Mouse (Mus musculus) heart, postnatal 0 days (tissue): ENCODE measurements at regions not wholly inside any gene's neighbourhood (a gene's known extent, or its start where the extent isn't known, plus 50 kb on each side); places are given as distances from the start of the nearest gene placed in this dataset.
A peak's percentile ranks its signal among the peaks of the same experiment; 100 is the strongest.

Experiments used
- ATAC-seq: fragments of 200-750 bp; cut with Nextera tagmentation; 2 replicates; pipeline ENCODE4 v1.8.0; 2017; ENCODE audit warnings: low read depth, moderate number of reproducible peaks, moderate library complexity; ENCODE audit not compliant: insufficient read depth
- DNase-seq: peaks from one replicate; pipeline ENCODE4 v3.0.0-alpha.2; 2016; ENCODE audit warnings: low spot score
- H3K27ac ChIP-seq: fragments of 300-500 bp; sonication (generic); 2 replicates; pipeline ENCODE4 v1.5.1; 2014; ENCODE audit warnings: low read depth, mild to moderate bottlenecking
- H3K27me3 ChIP-seq: fragments of 300-500 bp; sonication (generic); 2 replicates; pipeline ENCODE4 v1.6.1; 2014; ENCODE audit warnings: low read length, mixed read lengths; ENCODE audit not compliant: control insufficient read depth, insufficient read depth
- H3K36me3 ChIP-seq: fragments of 300-500 bp; sonication (generic); replicated peaks from 2 replicates; pipeline ENCODE4 v1.6.1; 2014; ENCODE audit warnings: low read length, mixed read lengths; ENCODE audit not compliant: control insufficient read depth, insufficient read depth
- H3K4me1 ChIP-seq: fragments of 300-500 bp; sonication (generic); 2 replicates; pipeline ENCODE4 v1.6.1; 2014; ENCODE audit warnings: antibody characterized with exemption; ENCODE audit not compliant: control insufficient read depth, insufficient read depth
- H3K4me2 ChIP-seq: fragments of 300-500 bp; sonication (generic); 2 replicates; pipeline ENCODE4 v1.6.1; 2014; ENCODE audit warnings: low read depth, mild to moderate bottlenecking, low read length, moderate library complexity
- H3K4me3 ChIP-seq: fragments of 300-500 bp; sonication (generic); 2 replicates; pipeline ENCODE4 v1.5.1; 2014; ENCODE audit warnings: low read depth, low read length
- H3K9ac ChIP-seq: fragments of 300-500 bp; sonication (generic); replicated peaks from 2 replicates; pipeline ENCODE4 v1.6.1; 2014; ENCODE audit warnings: low read depth, low read length, mixed read lengths
- H3K9me3 ChIP-seq: fragments of 300-500 bp; sonication (generic); replicated peaks from 2 replicates; pipeline ENCODE4 v1.6.1; 2016; ENCODE audit warnings: low read length; ENCODE audit not compliant: control insufficient read depth
- CTCF ChIP-seq: IDR thresholded peaks from 2 replicates; pipeline ENCODE4 v1.5.1; 2016; ENCODE audit warnings: antibody characterized with exemption, control low read depth, low read depth
- EP300 ChIP-seq: IDR thresholded peaks from 2 replicates; pipeline ENCODE4 v1.6.1; 2016; ENCODE audit warnings: antibody characterized with exemption, low read depth
- WGBS: fragments of 180-500 bp; shearing (Covaris S2); extraction: QIAGEN DNeasy Blood & Tissue Kit; methylation state at CpG from one replicate; pipeline ENCODE4 v1.1.7; 2014; 5-methylcytosine and 5-hydroxymethylcytosine counted together

DNA sequence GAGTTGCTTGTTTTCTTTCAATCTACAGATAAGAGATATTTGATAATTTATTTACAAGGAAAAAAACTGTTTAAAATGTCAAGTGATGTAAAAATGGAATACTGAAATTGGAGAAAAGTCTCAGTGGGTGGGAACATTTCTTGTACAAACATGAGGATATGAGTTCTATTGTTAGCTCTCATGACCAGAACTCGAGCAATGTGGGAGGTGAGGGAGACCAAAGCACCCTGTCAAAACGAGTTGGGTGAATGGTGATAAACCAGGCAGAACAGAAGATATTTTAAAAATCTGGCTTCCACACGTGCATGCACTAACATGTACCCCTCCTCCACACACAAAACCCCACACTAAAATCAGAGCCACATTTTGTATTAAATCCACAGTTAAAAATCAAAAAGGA is 114.7 kb upstream of the Smc2 start:
- H3K4me3 ChIP-seq: no peak overlapping the region
- ATAC-seq (no peak), DNase-seq (no peak)
- no peak overlapping the region for H3K27ac ChIP-seq
- H3K4me2 ChIP-seq: no peak overlapping the region
- no peaks in the 10 kb centered on the region for H3K27me3 ChIP-seq
- H3K9me3 ChIP-seq: no peaks in the 10 kb centered on the region
- no peaks in the 10 kb centered on the region for H3K4me1 ChIP-seq
- TF ChIP-seq CTCF (no peak), EP300 (no peak)
- WGBS: 7% methylated on average over 3 of the region's 3 CpGs
- H3K9ac ChIP-seq: no peak overlapping the region
- no peaks in the 10 kb centered on the region for H3K36me3 ChIP-seq

DNA sequence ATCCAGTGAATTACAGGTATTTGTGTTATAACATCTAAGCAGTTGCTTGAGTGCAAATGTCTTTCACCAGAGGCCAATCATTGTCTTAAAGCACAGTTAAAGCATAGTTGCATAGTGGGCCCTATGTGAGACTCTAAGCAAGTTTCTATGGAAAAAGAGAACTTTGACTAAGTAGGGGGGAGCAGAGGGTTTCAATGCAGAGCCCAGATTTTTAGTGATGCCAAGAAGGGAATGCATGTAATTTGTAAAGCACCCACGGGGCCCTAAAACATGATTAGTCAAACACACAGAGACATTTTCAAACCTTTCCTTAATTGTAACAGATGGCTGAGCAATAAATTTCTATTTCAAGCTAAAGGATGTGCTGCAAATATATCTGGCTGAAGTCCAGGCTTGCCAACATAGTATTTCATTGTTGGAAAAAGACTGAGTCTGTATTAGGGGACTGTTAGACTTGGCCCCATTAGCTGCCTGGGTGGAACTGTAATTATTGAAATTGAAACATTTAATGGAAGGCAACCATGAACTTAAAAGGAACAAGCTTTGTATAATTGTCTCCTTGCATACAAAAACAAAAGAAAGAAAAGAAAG is 107.6 kb upstream of the Smc2 start:
- TF ChIP-seq EP300 (no peak), CTCF (no peak)
- Histone ChIP-seq H3K36me3 (no peaks in the 10 kb centered on the region), H3K9ac (no peak overlapping the region), H3K4me2 (no peak overlapping the region), H3K4me1 (no peaks in the 10 kb centered on the region), H3K27ac (no peak overlapping the region), H3K27me3 (no peaks in the 10 kb centered on the region), H3K9me3 (no peaks in the 10 kb centered on the region), H3K4me3 (no peak overlapping the region)
- 57% methylated on average over 1 of the region's 1 CpGs for WGBS
- ATAC-seq: no peak
- no peak for DNase-seq

DNA sequence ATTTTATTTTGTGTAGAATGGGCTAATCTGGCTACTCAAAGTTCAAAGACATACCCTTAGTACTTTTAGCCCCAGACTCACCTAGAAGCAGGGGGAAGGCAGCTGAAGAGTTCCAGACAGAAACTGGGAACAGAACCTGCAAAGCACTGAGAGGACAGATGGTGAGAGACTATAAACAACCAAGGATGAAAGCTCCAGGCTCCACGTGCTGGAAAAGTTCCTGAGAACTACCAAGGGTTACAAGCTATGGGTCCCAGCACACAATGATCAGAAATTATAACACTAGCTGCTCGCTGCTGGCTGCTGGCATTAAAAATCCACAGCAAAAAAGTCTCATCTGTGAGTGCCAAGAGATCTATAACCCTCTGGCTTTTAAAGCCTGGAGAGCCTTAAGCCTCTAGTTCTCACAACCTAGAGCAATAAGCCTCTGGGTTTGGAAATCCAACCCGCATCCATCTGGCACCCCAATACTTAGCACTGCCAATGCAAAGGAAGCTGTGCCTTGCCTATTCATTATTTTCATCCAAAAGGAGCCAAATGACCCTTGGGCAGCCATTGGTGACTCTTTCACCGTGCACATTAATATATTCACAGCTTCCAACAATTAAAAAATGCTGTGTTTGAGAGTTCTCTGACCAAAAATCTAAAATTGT is 102.6 kb upstream of the Smc2 start:
- no peaks in the 10 kb centered on the region for H3K36me3 ChIP-seq
- WGBS: 63% methylated on average over 4 of the region's 4 CpGs
- no peak for DNase-seq
- H3K27ac ChIP-seq: no peak overlapping the region
- H3K4me3 ChIP-seq: no peak overlapping the region
- no peak for ATAC-seq
- no peaks in the 10 kb centered on the region for H3K4me1 ChIP-seq
- TF ChIP-seq EP300: no peak
- TF ChIP-seq CTCF: no peak
- H3K4me2 ChIP-seq: no peak overlapping the region
- H3K9ac ChIP-seq: no peak overlapping the region
- no peaks in the 10 kb centered on the region for H3K9me3 ChIP-seq
- H3K27me3 ChIP-seq: no peaks in the 10 kb centered on the region

DNA sequence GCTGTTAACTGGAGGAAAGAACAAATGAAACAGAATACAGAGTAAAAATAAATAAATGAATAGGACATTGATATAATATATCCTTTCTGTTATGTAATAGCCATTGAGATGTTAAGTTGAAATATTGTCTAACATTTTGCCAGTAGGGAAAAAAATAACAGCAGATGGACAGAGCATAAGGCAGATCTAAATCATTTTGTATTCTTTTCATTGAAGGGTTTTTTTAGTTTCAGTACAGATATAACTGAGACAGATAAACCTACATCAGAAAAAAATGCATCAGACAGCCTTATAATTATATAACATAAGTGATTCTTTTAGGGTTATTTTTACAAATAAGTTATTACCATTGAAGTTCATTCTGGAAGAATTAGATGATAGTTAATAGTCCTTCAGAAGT is 97.8 kb upstream of the Smc2 start:
- no peaks in the 10 kb centered on the region for H3K9me3 ChIP-seq
- no peak overlapping the region for H3K9ac ChIP-seq
- no peak overlapping the region for H3K27ac ChIP-seq
- H3K27me3 ChIP-seq: no peaks in the 10 kb centered on the region
- DNase-seq (no peak), ATAC-seq (no peak)
- no peak overlapping the region for H3K4me2 ChIP-seq
- TF ChIP-seq EP300 (no peak), CTCF (no peak)
- H3K4me1 ChIP-seq: no peaks in the 10 kb centered on the region
- H3K36me3 ChIP-seq: no peaks in the 10 kb centered on the region
- no peak overlapping the region for H3K4me3 ChIP-seq

DNA sequence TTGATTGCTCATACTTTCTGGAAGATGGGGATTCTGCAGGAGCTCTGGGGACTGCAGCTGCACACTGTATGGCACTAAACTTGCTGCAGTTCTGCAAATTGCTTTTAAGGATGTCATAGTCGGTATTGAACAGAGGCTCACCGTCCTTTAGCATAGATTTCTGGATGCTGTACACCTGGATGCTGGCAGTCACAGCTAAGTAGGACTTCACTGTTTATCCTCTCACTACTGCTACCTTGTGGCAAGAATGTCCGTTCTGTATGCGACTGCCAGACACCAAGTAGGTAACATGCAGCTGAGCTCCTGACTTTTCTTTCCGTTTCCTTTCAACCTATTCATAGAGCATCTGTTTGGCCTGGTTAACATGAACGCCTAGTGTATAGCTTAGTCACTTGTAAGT is 77.3 kb upstream of the Smc2 start:
- TF ChIP-seq EP300: no peak
- peak; percentile 41 for TF ChIP-seq CTCF
- WGBS: 59% methylated on average over 6 of the region's 6 CpGs
- Histone ChIP-seq H3K27ac (no peak overlapping the region), H3K36me3 (no peaks in the 10 kb centered on the region), H3K9ac (no peak overlapping the region), H3K4me2 (no peak overlapping the region), H3K4me1 (no peaks in the 10 kb centered on the region), H3K9me3 (no peaks in the 10 kb centered on the region), H3K4me3 (no peak overlapping the region), H3K27me3 (no peaks in the 10 kb centered on the region)
- ATAC-seq (no peak), DNase-seq (no peak)

DNA sequence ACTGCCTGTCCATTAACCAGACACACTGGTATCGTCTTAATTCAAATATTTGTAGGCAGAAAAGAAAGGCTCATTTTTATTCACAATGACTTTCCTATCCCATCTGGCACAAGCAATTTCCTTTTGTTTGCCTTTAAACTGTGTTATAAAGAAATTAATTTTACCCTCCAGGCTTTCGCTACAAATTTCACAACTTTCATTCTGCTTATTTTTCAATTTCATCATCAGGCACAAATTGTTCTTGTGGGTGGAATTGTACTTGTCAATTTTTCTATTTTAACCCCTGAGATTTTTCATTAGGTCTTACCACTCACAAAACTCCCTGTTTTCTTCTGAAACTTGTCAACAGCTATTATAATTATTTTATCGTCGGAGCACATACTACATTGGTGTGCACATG is 73.2 kb upstream of the Smc2 start:
- TF ChIP-seq CTCF (no peak), EP300 (no peak)
- ATAC-seq: no peak
- no peak for DNase-seq
- WGBS: 89% methylated on average over 4 of the region's 4 CpGs
- Histone ChIP-seq H3K9ac (no peak overlapping the region), H3K27ac (no peak overlapping the region), H3K27me3 (no peaks in the 10 kb centered on the region), H3K4me3 (no peak overlapping the region), H3K4me1 (no peaks in the 10 kb centered on the region), H3K9me3 (no peaks in the 10 kb centered on the region), H3K4me2 (no peak overlapping the region), H3K36me3 (no peaks in the 10 kb centered on the region)
